Mouse (Mus musculus) liver, adult 2 months (tissue): ENCODE data around the gene Arhgap27.

Experiments
- CTCF ChIP-seq: fragments of 200-500 bp; IDR thresholded peaks from 2 replicates; pipeline ENCODE4 v1.5.1; 2011; ENCODE audit warnings: low read depth, low read length, control low read depth
- POLR2A ChIP-seq: fragments of 200-500 bp; IDR thresholded peaks from 2 replicates; pipeline ENCODE4 v1.6.1; 2011; ENCODE audit warnings: low read length, control low read depth; ENCODE audit not compliant: insufficient read depth; ENCODE audit errors: extremely low read depth

DNA sequence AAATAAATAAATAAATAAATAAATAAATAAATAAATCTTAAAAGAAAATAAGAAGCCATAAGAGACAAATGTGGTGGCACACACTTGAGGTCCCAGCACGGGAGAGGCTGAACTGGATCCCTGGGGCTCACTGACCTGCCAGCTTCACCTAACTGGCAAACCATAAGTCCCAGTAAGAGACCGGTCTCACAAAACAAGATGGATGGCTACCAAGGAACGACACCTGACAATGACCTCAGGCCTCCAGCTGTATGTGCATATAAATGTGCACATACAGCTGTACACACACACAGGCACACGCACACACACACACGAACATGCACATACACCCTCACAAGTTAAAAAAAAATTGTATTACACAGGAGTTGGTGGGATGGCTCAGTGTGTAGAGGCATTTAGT is 76.6 kb downstream of the Arhgap27 start:
- TF ChIP-seq CTCF (no peak), POLR2A (no peak)
